Mouse (Mus musculus): ENCODE measurements around the gene Phf1.

Gene Phf1

GRCm38 (mm10) chr17:26950560-26951288, 17.9 kb downstream of the Phf1 start:
- DNase-seq (ENCODE audit: low spot score) = no peak

- peak; percentile 64 for DNase-seq (ENCODE audit: low spot score)
Observed at GRCm38 (mm10) chr17:26951406-26951805, 18.6 kb downstream of the Phf1 start.

GRCm38 (mm10) chr17:26951952-26952877, 19.4 kb downstream of the Phf1 start:
- DNase-seq (ENCODE audit: low spot score) = no peak

- no peak for DNase-seq (ENCODE audit: low spot score)
Observed at GRCm38 (mm10) chr17:26953201-26953600, 20.3 kb downstream of the Phf1 start.

GRCm38 (mm10) chr17:26953726-26954125, 20.9 kb downstream of the Phf1 start:
- DNase-seq (ENCODE audit: low spot score) = no peak

GRCm38 (mm10) chr17:26956309-26956708, 23.5 kb downstream of the Phf1 start:
- DNase-seq (ENCODE audit: low spot score) = no peak

GRCm38 (mm10) chr17:26956895-26957294, 24.0 kb downstream of the Phf1 start:
- DNase-seq (ENCODE audit: low spot score) = no peak

- DNase-seq (ENCODE audit: low spot score) = no peak
Observed at GRCm38 (mm10) chr17:26957872-26958271, 25.0 kb downstream of the Phf1 start.

GRCm38 (mm10) chr17:26958880-26959279, 26.0 kb downstream of the Phf1 start:
- DNase-seq (ENCODE audit: low spot score) = no peak

- DNase-seq (ENCODE audit: low spot score) = no peak
Observed at GRCm38 (mm10) chr17:26959815-26960214, 27.0 kb downstream of the Phf1 start.

GRCm38 (mm10) chr17:26961572-26962240, 28.9 kb downstream of the Phf1 start:
- no peak for DNase-seq (ENCODE audit: low spot score)

GRCm38 (mm10) chr17:26966993-26967392, 34.1 kb downstream of the Phf1 start:
- no peak for DNase-seq (ENCODE audit: low spot score)

- DNase-seq (ENCODE audit: low spot score) = no peak
Observed at GRCm38 (mm10) chr17:26967477-26967876, 34.6 kb downstream of the Phf1 start.

GRCm38 (mm10) chr17:26968200-26968611, 35.4 kb downstream of the Phf1 start:
- no peak for DNase-seq (ENCODE audit: low spot score)

- no peak for DNase-seq (ENCODE audit: low spot score)
Observed at GRCm38 (mm10) chr17:26969257-26969656, 36.4 kb downstream of the Phf1 start.

- no peak for DNase-seq (ENCODE audit: low spot score)
Observed at GRCm38 (mm10) chr17:26970221-26970620, 37.4 kb downstream of the Phf1 start.

- DNase-seq (ENCODE audit: low spot score) = no peak
Observed at GRCm38 (mm10) chr17:26971247-26971905, 38.5 kb downstream of the Phf1 start.

- no peak for DNase-seq (ENCODE audit: low spot score)
Observed at GRCm38 (mm10) chr17:26972107-26972506, 39.3 kb downstream of the Phf1 start.

- DNase-seq (ENCODE audit: low spot score) = peak; percentile 96
Observed at GRCm38 (mm10) chr17:26972703-26973574, 40.1 kb downstream of the Phf1 start, which contains the start of gene Zbtb9. Gene Zbtb9, plus strand, starts transcription at chr17:26973167.

- no peak for DNase-seq (ENCODE audit: low spot score)
Observed at GRCm38 (mm10) chr17:26974547-26974946, 41.7 kb downstream of the Phf1 start.

- no peak for DNase-seq (ENCODE audit: low spot score)
Observed at GRCm38 (mm10) chr17:26975415-26975814, 42.6 kb downstream of the Phf1 start.

Measured in testis, postnatal 14 days (tissue).